Mouse (Mus musculus): ENCODE data around the gene Rplp2. TPM values are rescaled to one million over a fixed set of nuclear protein-coding genes. Genes with fewer than 3 reads are reported as not detected.

Rplp2 gene
- polyA plus RNA-seq, 1 experiment = 977 TPM

DNA sequence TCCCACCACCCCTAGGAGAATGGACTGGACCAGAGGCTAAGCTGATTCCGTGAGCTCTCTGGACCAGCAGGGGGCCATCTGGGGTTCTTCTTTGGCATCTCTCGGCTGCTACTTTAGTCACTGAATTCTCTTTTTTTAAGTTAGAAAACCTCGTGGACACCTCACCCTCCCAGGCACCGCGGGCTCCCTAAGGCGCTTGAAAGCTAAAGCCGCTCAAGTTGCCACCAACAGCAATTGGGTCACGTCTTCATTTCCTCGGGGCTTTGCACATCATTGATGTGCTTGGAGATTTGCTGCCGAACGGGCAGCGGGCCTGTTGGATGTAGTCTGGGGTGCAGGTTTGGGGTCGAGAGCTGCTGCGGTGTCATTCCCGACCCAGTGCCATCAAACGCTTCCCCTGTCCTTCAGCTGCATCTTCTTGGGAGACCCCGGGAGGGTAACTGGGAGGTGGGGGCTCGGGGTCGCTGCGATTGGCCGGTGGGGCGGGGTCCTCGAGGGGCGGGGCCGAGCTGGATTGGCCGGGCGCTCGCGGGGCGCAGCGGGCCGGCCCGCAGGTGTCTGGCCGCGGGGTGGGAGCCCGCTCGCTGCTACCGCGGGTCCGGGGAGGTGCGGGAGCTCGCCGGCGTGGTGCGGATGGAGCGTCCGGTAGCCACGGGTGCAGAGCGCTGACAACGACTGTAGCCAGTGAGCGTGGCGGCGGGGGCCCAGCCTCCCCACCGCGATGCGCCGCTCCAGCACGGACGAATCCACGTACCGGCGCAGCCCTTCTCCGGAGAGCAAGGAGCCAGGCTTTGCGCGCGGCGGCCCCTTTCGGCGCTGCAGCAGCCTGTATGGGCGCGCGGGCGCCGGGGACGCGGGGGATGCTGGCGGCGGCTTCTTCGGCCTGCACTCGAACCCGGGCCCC lies 34.6 kb downstream of the Rplp2 start:
- no peak for TF ChIP-seq CTCF (IDR thresholded peaks at IDR 0.05; ENCODE audit: insufficient read depth, low read depth, low read length)
- no peak for TF ChIP-seq POLR2A (IDR thresholded peaks at IDR 0.05; ENCODE audit: insufficient read depth, low read depth, low read length)
- Histone ChIP-seq H3K27ac (ENCODE audit: insufficient read depth, low read depth, low read length) (no peak overlapping the region), H3K4me3 (ENCODE audit: insufficient read depth, low read depth, low read length) (peak overlapping the region; percentile 56), H3K4me1 (ENCODE audit: control insufficient read depth, insufficient read depth, low read length) (peaks cover 20% of the 10 kb centered on the region)
- WGBS = 2% methylated on average over 81 of the region's 81 CpGs

DNA sequence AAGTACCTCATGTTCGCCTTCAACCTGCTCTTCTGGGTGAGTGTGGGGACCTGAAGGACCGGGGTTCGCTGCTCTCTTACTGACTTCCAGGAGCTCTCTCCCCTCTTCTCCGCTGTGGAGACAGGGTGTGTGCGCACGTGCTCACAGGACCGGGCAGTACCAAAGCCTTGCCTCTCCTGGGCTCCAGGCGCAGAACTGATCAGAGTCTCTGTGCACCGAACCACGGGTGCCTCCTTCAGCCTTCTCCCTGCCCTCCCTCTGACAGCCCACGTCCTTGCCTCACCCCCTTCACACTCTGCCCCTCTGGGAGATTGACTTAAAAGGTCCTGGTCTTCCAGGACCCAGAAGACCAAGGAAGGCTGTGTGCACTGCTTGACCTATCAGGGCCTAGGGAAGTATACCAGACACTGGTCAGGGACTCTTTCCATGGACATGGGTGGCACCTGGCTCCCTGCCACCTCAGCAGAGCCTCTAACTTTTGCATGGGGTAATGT lies 35.4 kb downstream of the Rplp2 start:
- peak overlapping the region; percentile 56 for H3K4me3 ChIP-seq (ENCODE audit: insufficient read depth, low read depth, low read length)
- H3K27ac ChIP-seq (ENCODE audit: insufficient read depth, low read depth, low read length) = no peak overlapping the region
- WGBS = 9% methylated on average over 11 of the region's 11 CpGs
- no peak for TF ChIP-seq POLR2A (IDR thresholded peaks at IDR 0.05; ENCODE audit: insufficient read depth, low read depth, low read length)
- TF ChIP-seq CTCF (IDR thresholded peaks at IDR 0.05; ENCODE audit: insufficient read depth, low read depth, low read length) = no peak
- peaks cover 19% of the 10 kb centered on the region for H3K4me1 ChIP-seq (ENCODE audit: control insufficient read depth, insufficient read depth, low read length)

DNA sequence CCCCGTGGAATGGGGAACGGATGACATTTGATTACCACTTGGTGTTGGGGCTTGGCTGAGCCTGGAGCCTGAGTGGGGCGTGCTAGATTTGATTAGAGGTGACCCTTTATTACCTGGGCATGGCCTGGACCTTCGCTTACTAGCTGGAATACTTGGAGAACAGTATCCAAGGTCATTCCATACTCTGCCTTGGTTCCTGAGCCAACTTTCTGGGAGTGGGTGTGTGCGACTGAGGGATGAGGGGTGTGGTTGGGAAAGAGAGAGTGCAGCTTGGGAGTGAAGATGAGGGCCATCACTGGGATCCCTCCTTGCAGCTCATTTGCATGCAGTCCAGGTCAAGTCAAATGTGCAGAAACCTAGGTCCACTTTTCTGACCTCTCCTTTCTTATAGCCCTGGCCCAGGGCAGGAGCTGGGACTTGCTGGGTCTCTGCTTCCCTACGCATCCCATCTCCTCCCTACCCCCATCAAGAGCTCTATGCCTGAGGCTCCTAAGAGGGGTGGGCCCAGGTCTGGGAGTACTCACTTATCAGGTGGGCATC lies 36.0 kb downstream of the Rplp2 start:
- peaks cover 19% of the 10 kb centered on the region for H3K4me1 ChIP-seq (ENCODE audit: control insufficient read depth, insufficient read depth, low read length)
- TF ChIP-seq POLR2A (IDR thresholded peaks at IDR 0.05; ENCODE audit: insufficient read depth, low read depth, low read length) = no peak
- no peak for TF ChIP-seq CTCF (IDR thresholded peaks at IDR 0.05; ENCODE audit: insufficient read depth, low read depth, low read length)
- 74% methylated on average over 6 of the region's 6 CpGs for WGBS
- no peak overlapping the region for H3K27ac ChIP-seq (ENCODE audit: insufficient read depth, low read depth, low read length)
- no peak overlapping the region for H3K4me3 ChIP-seq (ENCODE audit: insufficient read depth, low read depth, low read length)

DNA sequence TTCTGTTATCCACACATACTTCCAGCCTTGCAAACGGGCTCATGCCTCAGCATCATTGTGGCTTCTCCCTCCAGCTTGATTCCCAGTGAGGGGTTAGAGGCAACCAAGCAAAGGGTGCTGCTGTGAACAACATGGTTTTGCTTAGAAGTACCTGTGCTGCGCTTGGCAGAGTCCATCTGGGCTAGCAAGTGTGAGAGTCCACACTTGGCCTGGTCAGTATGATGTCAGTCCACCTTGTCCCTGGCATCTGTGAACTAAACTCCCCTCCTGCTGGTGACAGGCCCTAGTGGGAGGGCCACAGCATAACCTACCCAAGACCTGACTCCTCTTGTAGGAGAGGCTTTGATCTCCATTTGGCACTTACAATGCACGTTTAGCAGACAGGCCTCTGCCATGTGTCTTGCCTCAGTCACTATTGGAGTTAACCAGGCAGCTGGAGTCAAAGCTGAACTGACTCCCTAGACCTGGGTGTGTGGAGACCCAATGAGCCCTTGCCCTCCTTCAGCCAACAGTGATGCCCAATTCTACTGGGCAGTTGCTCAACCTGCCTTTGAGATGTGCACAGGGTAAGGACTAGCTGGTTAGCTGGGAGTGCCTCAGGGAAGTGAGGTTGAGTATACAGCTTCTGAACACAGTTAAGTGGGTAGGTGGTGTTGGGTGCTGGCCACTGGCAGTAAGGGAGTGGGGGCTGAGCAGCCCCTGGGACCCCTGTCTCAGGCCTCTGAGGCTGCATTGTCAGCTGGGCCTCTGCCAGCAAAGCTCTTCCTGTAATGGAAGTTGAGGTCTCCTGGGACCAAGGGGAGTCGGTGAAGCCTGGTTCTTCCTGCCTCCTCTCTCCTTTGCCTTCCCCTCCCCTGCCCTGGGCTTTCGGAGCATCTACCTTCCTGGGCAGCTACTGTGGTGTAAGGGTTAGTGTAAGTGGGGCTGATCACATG lies 37.3 kb downstream of the Rplp2 start:
- peaks cover 19% of the 10 kb centered on the region for H3K4me1 ChIP-seq (ENCODE audit: control insufficient read depth, insufficient read depth, low read length)
- H3K4me3 ChIP-seq (ENCODE audit: insufficient read depth, low read depth, low read length) = no peak overlapping the region
- TF ChIP-seq CTCF (IDR thresholded peaks at IDR 0.05; ENCODE audit: insufficient read depth, low read depth, low read length) (no peak), POLR2A (IDR thresholded peaks at IDR 0.05; ENCODE audit: insufficient read depth, low read depth, low read length) (no peak)
- no peak overlapping the region for H3K27ac ChIP-seq (ENCODE audit: insufficient read depth, low read depth, low read length)
- 89% methylated on average over 5 of the region's 5 CpGs for WGBS

DNA sequence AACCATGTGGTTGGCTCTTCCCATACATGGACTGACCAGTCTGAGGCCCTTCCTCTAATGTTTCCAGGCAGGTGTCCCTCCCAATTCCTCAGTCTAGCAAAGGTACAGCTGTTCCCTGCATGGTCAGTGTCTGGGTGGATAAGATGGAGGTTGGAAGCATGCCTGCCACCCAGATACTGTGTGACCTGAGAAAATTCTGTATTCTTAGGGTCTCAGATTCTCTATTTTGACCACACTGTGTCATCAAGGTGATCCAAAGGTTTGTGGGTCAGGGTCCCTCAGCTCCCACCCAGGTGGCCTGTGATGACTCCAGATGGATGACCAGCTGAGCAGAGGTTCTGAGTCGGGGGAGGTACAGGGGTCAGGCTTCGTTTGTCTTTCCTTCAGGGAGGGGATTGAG lies 38.0 kb downstream of the Rplp2 start:
- TF ChIP-seq CTCF (IDR thresholded peaks at IDR 0.05; ENCODE audit: insufficient read depth, low read depth, low read length) (no peak), POLR2A (IDR thresholded peaks at IDR 0.05; ENCODE audit: insufficient read depth, low read depth, low read length) (no peak)
- WGBS = 84% methylated on average over 2 of the region's 2 CpGs
- peaks cover 19% of the 10 kb centered on the region for H3K4me1 ChIP-seq (ENCODE audit: control insufficient read depth, insufficient read depth, low read length)
- H3K4me3 ChIP-seq (ENCODE audit: insufficient read depth, low read depth, low read length) = no peak overlapping the region
- no peak overlapping the region for H3K27ac ChIP-seq (ENCODE audit: insufficient read depth, low read depth, low read length)

DNA sequence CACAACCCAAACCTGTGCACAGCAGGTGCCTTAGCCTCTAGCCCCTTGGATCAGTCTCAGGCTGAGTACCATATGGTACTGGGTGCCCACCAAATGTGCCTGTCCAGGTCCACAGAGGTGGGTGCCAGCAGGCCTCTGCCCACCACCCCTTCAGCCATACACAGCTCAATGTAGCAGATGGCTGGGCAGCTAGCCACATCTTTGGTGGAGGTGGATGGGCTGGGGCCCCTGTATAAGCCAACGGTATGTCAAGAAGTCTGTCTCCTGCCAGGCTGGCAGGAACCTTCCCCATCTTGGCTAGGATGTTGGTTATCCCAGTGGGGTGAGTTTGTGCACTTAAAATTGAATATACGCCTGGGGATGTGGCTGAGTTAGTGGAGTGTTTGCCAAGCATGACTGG lies 38.4 kb downstream of the Rplp2 start:
- no peak overlapping the region for H3K4me3 ChIP-seq (ENCODE audit: insufficient read depth, low read depth, low read length)
- H3K4me1 ChIP-seq (ENCODE audit: control insufficient read depth, insufficient read depth, low read length) = peaks cover 19% of the 10 kb centered on the region
- H3K27ac ChIP-seq (ENCODE audit: insufficient read depth, low read depth, low read length) = no peak overlapping the region
- WGBS = 73% methylated on average over 2 of the region's 2 CpGs
- TF ChIP-seq POLR2A (IDR thresholded peaks at IDR 0.05; ENCODE audit: insufficient read depth, low read depth, low read length) (no peak), CTCF (IDR thresholded peaks at IDR 0.05; ENCODE audit: insufficient read depth, low read depth, low read length) (no peak)

DNA sequence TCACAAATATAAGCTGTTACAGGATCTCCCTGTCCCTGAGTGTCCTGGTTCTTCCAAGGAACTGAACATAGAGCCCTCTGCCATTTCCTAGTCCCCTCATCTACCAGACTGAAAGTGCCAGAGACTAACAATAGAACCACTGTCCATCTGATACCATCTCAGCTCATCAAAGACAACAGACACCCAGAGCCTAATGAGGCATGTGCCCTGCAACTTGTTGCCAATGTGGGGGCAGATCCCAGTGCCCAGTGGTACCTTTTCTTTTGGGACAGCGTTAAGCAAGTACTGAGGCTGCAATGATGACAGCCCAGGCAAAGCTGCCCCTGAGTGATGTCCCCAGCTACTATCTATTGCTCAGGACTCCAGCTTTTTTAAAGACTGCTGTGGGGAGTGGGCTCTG lies 39.1 kb downstream of the Rplp2 start:
- 75% methylated on average over 1 of the region's 1 CpGs for WGBS
- H3K4me3 ChIP-seq (ENCODE audit: insufficient read depth, low read depth, low read length) = no peak overlapping the region
- no peak overlapping the region for H3K27ac ChIP-seq (ENCODE audit: insufficient read depth, low read depth, low read length)
- peaks cover 15% of the 10 kb centered on the region for H3K4me1 ChIP-seq (ENCODE audit: control insufficient read depth, insufficient read depth, low read length)
- TF ChIP-seq CTCF (IDR thresholded peaks at IDR 0.05; ENCODE audit: insufficient read depth, low read depth, low read length) (no peak), POLR2A (IDR thresholded peaks at IDR 0.05; ENCODE audit: insufficient read depth, low read depth, low read length) (no peak)

DNA sequence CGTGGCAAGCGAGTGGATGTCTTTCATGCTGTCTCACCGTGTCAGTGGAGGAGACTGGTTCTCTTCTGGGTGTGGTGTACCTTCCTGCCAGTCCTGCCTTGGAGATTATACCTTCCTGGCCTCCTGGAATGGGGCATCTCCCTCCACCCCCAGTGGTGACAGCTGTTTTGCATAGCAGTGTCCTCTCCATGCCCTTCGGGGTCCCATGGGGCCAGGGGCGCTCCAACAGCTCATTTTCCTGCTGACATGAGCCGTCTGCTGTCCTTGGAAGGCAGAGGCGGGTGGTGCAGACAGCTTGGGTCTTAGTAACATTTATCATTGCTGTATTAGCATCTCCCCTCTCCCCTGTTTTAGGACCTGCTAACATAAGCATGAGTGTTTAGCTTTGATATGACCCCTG lies 40.0 kb downstream of the Rplp2 start:
- H3K4me3 ChIP-seq (ENCODE audit: insufficient read depth, low read depth, low read length) = no peak overlapping the region
- no peak overlapping the region for H3K27ac ChIP-seq (ENCODE audit: insufficient read depth, low read depth, low read length)
- 83% methylated on average over 7 of the region's 7 CpGs for WGBS
- peaks cover 7% of the 10 kb centered on the region for H3K4me1 ChIP-seq (ENCODE audit: control insufficient read depth, insufficient read depth, low read length)
- no peak for TF ChIP-seq CTCF (IDR thresholded peaks at IDR 0.05; ENCODE audit: insufficient read depth, low read depth, low read length)
- TF ChIP-seq POLR2A (IDR thresholded peaks at IDR 0.05; ENCODE audit: insufficient read depth, low read depth, low read length) = no peak

Data from olfactory bulb, adult 2 months (tissue).